Mouse (Mus musculus): ENCODE measurements at regions not wholly inside any gene's neighbourhood (a gene's known extent, or its start where the extent isn't known, plus 50 kb on each side); places are given as distances from the start of the nearest gene placed in this dataset.

- no peak for DNase-seq (ENCODE audit: low read depth)
These were observed 315.0 kb upstream of the Nrp1 start for GRCm38 (mm10) chr8:128043392-128043791.

GRCm38 (mm10) chr8:128056251-128056650, 302.2 kb upstream of the Nrp1 start:
- DNase-seq (ENCODE audit: low read depth) = no peak

GRCm38 (mm10) chr8:128057845-128058244, 300.6 kb upstream of the Nrp1 start:
- peak; percentile 91 for DNase-seq (ENCODE audit: low read depth)

- no peak for DNase-seq (ENCODE audit: low read depth)
These were observed 298.6 kb upstream of the Nrp1 start for GRCm38 (mm10) chr8:128059817-128060216.

- no peak for DNase-seq (ENCODE audit: low read depth)
These were observed 294.2 kb upstream of the Nrp1 start for GRCm38 (mm10) chr8:128064211-128064610.

GRCm38 (mm10) chr8:128065127-128065526, 293.3 kb upstream of the Nrp1 start:
- DNase-seq (ENCODE audit: low read depth) = no peak

- no peak for DNase-seq (ENCODE audit: low read depth)
These were observed 292.3 kb upstream of the Nrp1 start for GRCm38 (mm10) chr8:128065964-128066680.

GRCm38 (mm10) chr8:128069749-128070148, 288.7 kb upstream of the Nrp1 start:
- DNase-seq (ENCODE audit: low read depth) = no peak

- DNase-seq (ENCODE audit: low read depth) = no peak
These were observed 282.8 kb upstream of the Nrp1 start for GRCm38 (mm10) chr8:128075566-128075965.

GRCm38 (mm10) chr8:128076226-128076625, 282.2 kb upstream of the Nrp1 start:
- DNase-seq (ENCODE audit: low read depth) = no peak

GRCm38 (mm10) chr8:128078740-128079139, 279.7 kb upstream of the Nrp1 start:
- DNase-seq (ENCODE audit: low read depth) = no peak

- no peak for DNase-seq (ENCODE audit: low read depth)
These were observed 272.6 kb upstream of the Nrp1 start for GRCm38 (mm10) chr8:128085800-128086199.

GRCm38 (mm10) chr8:128087500-128087899, 270.9 kb upstream of the Nrp1 start:
- no peak for DNase-seq (ENCODE audit: low read depth)

- no peak for DNase-seq (ENCODE audit: low read depth)
These were observed 265.6 kb upstream of the Nrp1 start for GRCm38 (mm10) chr8:128092826-128093225.

- no peak for DNase-seq (ENCODE audit: low read depth)
These were observed 263.0 kb upstream of the Nrp1 start for GRCm38 (mm10) chr8:128095451-128095850.

GRCm38 (mm10) chr8:128097601-128098000, 260.8 kb upstream of the Nrp1 start:
- no peak for DNase-seq (ENCODE audit: low read depth)

- DNase-seq (ENCODE audit: low read depth) = no peak
These were observed 255.0 kb upstream of the Nrp1 start for GRCm38 (mm10) chr8:128103380-128103779.

- no peak for DNase-seq (ENCODE audit: low read depth)
These were observed 251.8 kb upstream of the Nrp1 start for GRCm38 (mm10) chr8:128106569-128106968.

- no peak for DNase-seq (ENCODE audit: low read depth)
These were observed 251.4 kb upstream of the Nrp1 start for GRCm38 (mm10) chr8:128107041-128107440.

GRCm38 (mm10) chr8:128109036-128109435, 249.4 kb upstream of the Nrp1 start:
- DNase-seq (ENCODE audit: low read depth) = no peak

- DNase-seq (ENCODE audit: low read depth) = no peak
These were observed 247.3 kb upstream of the Nrp1 start for GRCm38 (mm10) chr8:128111132-128111531.

- DNase-seq (ENCODE audit: low read depth) = no peak
These were observed 245.3 kb upstream of the Nrp1 start for GRCm38 (mm10) chr8:128113116-128113515.

GRCm38 (mm10) chr8:128141290-128141966, 217.0 kb upstream of the Nrp1 start:
- DNase-seq (ENCODE audit: low read depth) = no peak
